Mouse (Mus musculus) gastrocnemius, adult 8-10 months (tissue): ENCODE results near the gene 4930503B20Rik. TPM values are rescaled to one million over a fixed set of nuclear protein-coding genes. Genes with fewer than 3 reads are reported as not detected.

Experiments
- DNase-seq, 2 experiments: peaks; one replicate each; pipeline ENCODE4 v3.0.0; 2022; ENCODE audit warnings: low spot score in 2 of 2
- total RNA-seq, 4 experiments: library from RNA; stranded (reverse); gene quantifications; 2 replicates each; pipeline ENCODE4 v1.2.4; 2022

The 4930503B20Rik gene
- total RNA-seq, 4 experiments from 2014 or later, result not detected

DNA sequence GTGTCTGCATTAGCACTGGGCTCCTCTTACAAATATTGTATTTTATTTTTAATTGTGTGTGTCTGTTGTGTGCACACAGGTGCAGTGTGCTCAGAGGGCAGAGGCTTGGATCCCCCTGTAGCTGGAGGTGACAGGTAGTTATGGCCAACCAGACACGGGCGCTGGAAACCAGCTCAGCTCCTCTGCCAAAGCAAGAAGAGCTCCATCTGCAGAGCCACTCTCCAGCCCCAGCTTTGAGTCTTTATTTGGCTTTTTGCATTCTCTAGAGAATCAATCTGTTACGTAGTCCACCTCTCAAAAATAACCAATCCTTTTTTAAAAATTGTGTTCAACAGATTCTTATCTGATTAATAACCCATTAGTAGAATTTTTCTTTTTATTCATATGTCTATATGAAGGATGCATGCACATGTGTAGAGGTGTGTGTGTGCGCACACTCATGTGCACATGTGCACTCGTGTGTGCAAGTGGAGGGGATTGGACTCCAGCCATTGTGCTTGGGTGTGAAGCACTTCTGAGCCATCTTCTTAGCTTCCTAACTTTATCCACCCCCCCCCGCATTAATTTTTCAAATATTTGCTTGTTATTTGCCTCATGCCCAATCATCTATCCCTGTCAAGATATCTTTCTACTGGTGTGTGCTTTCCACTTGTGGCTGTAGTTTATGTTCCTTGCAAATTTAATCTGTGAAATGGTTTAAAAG, 51.8 kb downstream of the 4930503B20Rik start:
- no peak for DNase-seq

DNA sequence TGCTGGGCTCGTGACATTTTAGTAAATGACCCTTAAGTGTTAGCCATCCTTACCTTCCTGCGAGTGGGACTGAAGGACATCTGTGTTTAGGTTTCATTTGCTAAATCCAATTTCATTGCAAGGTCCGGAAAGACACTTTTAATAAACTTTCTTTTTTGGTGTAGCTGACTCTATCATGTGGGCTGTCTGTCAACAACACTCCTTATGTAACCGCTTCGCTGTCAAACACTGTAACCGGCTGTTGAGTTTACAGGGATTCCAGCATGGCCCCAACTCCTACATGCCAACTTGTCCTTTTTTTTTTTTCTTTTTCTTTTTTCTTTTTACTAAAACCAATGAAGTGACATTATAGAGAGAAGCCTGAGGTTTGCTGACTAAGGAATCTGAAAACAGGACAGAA, 52.7 kb downstream of the 4930503B20Rik start:
- no peak for DNase-seq

DNA sequence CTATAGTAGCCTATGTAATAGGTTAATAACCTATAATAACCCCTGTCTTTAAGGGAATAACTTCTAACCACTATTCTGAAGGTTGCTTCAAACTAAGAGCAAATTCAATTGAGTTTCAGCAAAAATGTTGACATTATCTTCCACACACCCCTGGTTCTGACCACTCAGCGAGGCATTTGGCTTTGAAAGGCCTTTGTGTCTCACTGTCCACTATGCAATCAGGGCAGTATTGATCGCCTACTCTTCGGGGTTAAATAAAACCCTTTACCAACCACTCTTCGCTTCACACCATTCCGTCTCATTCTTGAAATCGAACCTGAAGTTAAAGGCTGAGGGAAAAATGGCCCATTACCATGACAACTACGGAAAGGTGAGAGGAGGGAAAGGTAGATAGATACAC, 54.3 kb downstream of the 4930503B20Rik start:
- DNase-seq, result no peak

DNA sequence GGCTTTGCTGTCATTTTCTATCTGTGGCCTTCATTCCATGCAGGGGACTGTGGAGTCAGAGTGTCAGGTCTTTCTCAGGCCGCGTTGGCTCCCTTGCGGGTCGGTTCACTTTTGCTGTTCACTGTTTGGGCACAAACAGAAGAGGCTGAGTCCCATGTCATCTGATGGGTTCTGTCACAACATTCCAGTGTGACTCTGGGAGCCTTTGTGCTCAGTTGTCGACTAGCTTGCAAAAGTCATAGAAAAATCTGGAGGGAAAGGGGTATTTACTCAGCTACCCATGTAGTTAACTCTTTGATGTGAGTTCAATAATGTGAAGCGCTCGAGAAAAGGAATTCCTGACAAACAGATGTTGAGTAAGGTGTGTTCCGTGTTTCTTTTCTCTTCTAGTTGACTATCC, 54.7 kb downstream of the 4930503B20Rik start:
- no peak for DNase-seq

DNA sequence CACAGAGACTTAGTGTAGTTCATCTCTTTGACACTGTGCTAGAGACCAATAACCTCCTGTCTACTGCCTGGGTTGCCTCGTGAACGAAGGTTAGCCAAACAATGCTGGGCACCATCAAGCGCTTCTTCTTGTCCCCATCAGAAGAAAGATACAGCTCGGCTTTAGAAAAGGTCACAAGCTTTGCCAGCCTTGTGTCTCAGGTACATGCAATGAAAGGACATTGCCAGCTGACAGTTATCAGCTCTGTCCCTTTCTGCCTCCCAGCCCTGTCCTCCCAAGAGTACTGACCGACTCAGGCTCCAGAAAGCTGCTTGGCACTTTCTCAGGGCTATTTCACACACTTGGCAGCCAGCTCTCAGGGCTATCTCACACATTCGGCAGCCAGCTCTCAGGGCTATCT, 55.7 kb downstream of the 4930503B20Rik start:
- no peak for DNase-seq

Other genes starting within 250 kb of the 4930503B20Rik start
- 10 to 100 TPM; 22.3 to 43.6 (median 33.4) TPM for gene Ssx2ip, start 246.7 kb downstream of the 4930503B20Rik start, total RNA-seq
- gene Ctbs, start 201.5 kb downstream of the 4930503B20Rik start, total RNA-seq, result 1 to 10 TPM; 3.1 to 5.1 (median 4.2) TPM
- 1 to 10 TPM; 5.0 to 7.1 (median 6.3) TPM for gene Spata1, start 151.6 kb downstream of the 4930503B20Rik start, total RNA-seq
- gene Gng5, start 151.5 kb downstream of the 4930503B20Rik start, total RNA-seq, result 100 to 1,000 TPM; 389 to 469 (median 438) TPM
- 10 to 100 TPM; 10.1 to 13.6 (median 11.7) TPM for gene Rpf1, start 129.9 kb downstream of the 4930503B20Rik start, total RNA-seq
- gene Uox, start 80.9 kb downstream of the 4930503B20Rik start, total RNA-seq, result under 1 TPM in 1 of 4 experiments, not detected in 3; 0.27 TPM
- gene Dnase2b, start 35.7 kb downstream of the 4930503B20Rik start, total RNA-seq, result under 1 TPM in 1 of 4 experiments, not detected in 3; 0.11 TPM
- 1 to 10 TPM in 3 of 4 experiments, under 1 TPM in 1; 0.29 to 1.8 (median 1.4) TPM for gene Samd13, start 34.3 kb upstream of the 4930503B20Rik start, total RNA-seq
- gene Prkacb, start 161.7 kb upstream of the 4930503B20Rik start, total RNA-seq, result 10 to 100 TPM; 42.4 to 46.6 (median 43.7) TPM
- gene Ttll7, start 201.1 kb upstream of the 4930503B20Rik start, total RNA-seq, result 100 to 1,000 TPM; 104 to 195 (median 155) TPM